Mouse (Mus musculus): ENCODE measurements around the gene Ppp1r9a.

DNA sequence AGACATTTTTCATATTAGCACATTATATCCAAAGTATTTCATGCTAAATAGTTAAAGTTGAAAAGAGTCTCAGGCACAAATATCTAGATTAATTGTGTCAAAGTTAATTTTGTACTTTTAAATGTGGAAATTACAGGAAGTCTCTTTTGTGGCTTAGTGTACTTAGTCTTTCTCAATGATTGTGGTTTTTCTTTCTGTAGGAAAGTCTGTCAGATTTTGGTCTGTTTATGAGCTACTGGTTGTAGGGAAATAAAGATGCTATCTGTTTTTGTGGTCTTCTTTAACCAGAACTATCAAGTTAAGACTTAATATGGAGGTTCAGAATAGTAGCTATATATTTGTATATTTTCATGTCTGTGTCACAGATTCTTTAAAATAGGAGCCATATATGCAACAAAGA lies 76.2 kb downstream of the Ppp1r9a start:
- TF ChIP-seq CTCF (IDR thresholded peaks at IDR 0.05) (no peak), POLR2A (IDR thresholded peaks at IDR 0.05; ENCODE audit: insufficient read depth, low read depth, low read length) (no peak), EP300 (IDR thresholded peaks at IDR 0.05; ENCODE audit: insufficient read depth, low read depth, low read length) (no peak)
